Mouse (Mus musculus) brown adipose tissue, adult 24 weeks (tissue): ENCODE measurements around the gene Rps6ka4. TPM values are rescaled to one million over a fixed set of nuclear protein-coding genes. Genes with fewer than 3 reads are reported as not detected.

Source experiments
- H3K27ac ChIP-seq: fragments of 200-500 bp; replicated peaks from 2 replicates; pipeline ENCODE4 v1.5.1; 2012; ENCODE audit warnings: low read depth, mild to moderate bottlenecking, low read length
- H3K4me1 ChIP-seq: fragments of 200-500 bp; 2 replicates; pipeline ENCODE4 v1.6.1; 2012; ENCODE audit warnings: low read length, mixed read lengths; ENCODE audit not compliant: control insufficient read depth, insufficient read depth, insufficient read length
- H3K4me3 ChIP-seq: fragments of 200-500 bp; 2 replicates; pipeline ENCODE4 v1.5.1; 2012; ENCODE audit warnings: low read depth, mild to moderate bottlenecking, low read length, moderate library complexity; ENCODE audit not compliant: insufficient read depth
- polyA plus RNA-seq: library from polyadenylated mRNA; stranded (reverse); fragments of >200 nt; gene quantifications from 2 replicates; pipeline ENCODE4 v1.2.4, GENCODE M21; 2012; ENCODE audit not compliant: missing spikeins, insufficient read depth, insufficient read length

The Rps6ka4 gene
- polyA plus RNA-seq, 1 experiment: 6.7 TPM

- no peak overlapping the region for H3K4me3 ChIP-seq
- H3K27ac ChIP-seq: no peak overlapping the region
- peaks cover 3% of the 10 kb centered on the region; the same call in 1 of the 2 replicates for H3K4me1 ChIP-seq
Measured at GRCm38 (mm10) chr19:6857003-6857360, 16.5 kb upstream of the Rps6ka4 start.

- Histone ChIP-seq H3K27ac (no peak overlapping the region), H3K4me3 (no peak overlapping the region), H3K4me1 (peaks cover 3% of the 10 kb centered on the region; the same call in 1 of the 2 replicates)
Measured at GRCm38 (mm10) chr19:6856281-6857002, 16.0 kb upstream of the Rps6ka4 start.

- H3K4me1 ChIP-seq: peaks cover 3% of the 10 kb centered on the region; the same call in 1 of the 2 replicates
- no peak overlapping the region for H3K27ac ChIP-seq
- peak overlapping the region; percentile 49 for H3K4me3 ChIP-seq
Measured at GRCm38 (mm10) chr19:6855225-6856031, 15.0 kb upstream of the Rps6ka4 start.

- H3K4me1 ChIP-seq: peaks cover 3% of the 10 kb centered on the region; the same call in 1 of the 2 replicates
- H3K4me3 ChIP-seq: no peak overlapping the region
- no peak overlapping the region for H3K27ac ChIP-seq
Measured at GRCm38 (mm10) chr19:6854658-6855057, 14.2 kb upstream of the Rps6ka4 start.

- H3K4me3 ChIP-seq: no peak overlapping the region
- peaks cover 3% of the 10 kb centered on the region; the same call in 1 of the 2 replicates for H3K4me1 ChIP-seq
- H3K27ac ChIP-seq: no peak overlapping the region
Measured at GRCm38 (mm10) chr19:6853903-6854302, 13.5 kb upstream of the Rps6ka4 start.

- Histone ChIP-seq H3K4me1 (peaks cover 3% of the 10 kb centered on the region; the same call in 1 of the 2 replicates), H3K4me3 (no peak overlapping the region), H3K27ac (no peak overlapping the region)
Measured at GRCm38 (mm10) chr19:6852393-6853305, 12.2 kb upstream of the Rps6ka4 start.

- Histone ChIP-seq H3K27ac (no peak overlapping the region), H3K4me3 (no peak overlapping the region), H3K4me1 (peaks cover 3% of the 10 kb centered on the region; the same call in 1 of the 2 replicates)
Measured at GRCm38 (mm10) chr19:6851497-6851896, 11.1 kb upstream of the Rps6ka4 start.

- Histone ChIP-seq H3K4me3 (no peak overlapping the region), H3K27ac (no peak overlapping the region), H3K4me1 (no peaks in the 10 kb centered on the region)
Measured at GRCm38 (mm10) chr19:6849506-6850068, 9.2 kb upstream of the Rps6ka4 start.

GRCm38 (mm10) chr19:6847841-6848517 is 7.5 kb upstream of the Rps6ka4 start:
- Histone ChIP-seq H3K4me1 (no peaks in the 10 kb centered on the region), H3K27ac (no peak overlapping the region), H3K4me3 (no peak overlapping the region)

GRCm38 (mm10) chr19:6846050-6846449 is 5.6 kb upstream of the Rps6ka4 start:
- H3K4me1 ChIP-seq: no peaks in the 10 kb centered on the region

GRCm38 (mm10) chr19:6842353-6842752 is 1.9 kb upstream of the Rps6ka4 start:
- no peak overlapping the region for H3K27ac ChIP-seq
- no peak overlapping the region for H3K4me3 ChIP-seq
- peaks cover 8% of the 10 kb centered on the region for H3K4me1 ChIP-seq

More at GRCm38 (mm10) chr19:6846050-6846449, 5.6 kb upstream of the Rps6ka4 start:
- Histone ChIP-seq H3K27ac (no peak overlapping the region), H3K4me3 (no peak overlapping the region)

GRCm38 (mm10) chr19:6841292-6841597 is 809 bp upstream of the Rps6ka4 start:
- Histone ChIP-seq H3K4me3 (no peak overlapping the region), H3K27ac (no peak overlapping the region), H3K4me1 (peaks cover 8% of the 10 kb centered on the region)

GRCm38 (mm10) chr19:6839615-6840474 is 591 bp downstream of the Rps6ka4 start:
- Histone ChIP-seq H3K4me1 (peaks cover 8% of the 10 kb centered on the region), H3K27ac (no peak overlapping the region; the same call in 1 of the 2 replicates)

More at GRCm38 (mm10) chr19:6839615-6840474, 591 bp downstream of the Rps6ka4 start:
- peak overlapping the region; percentile 100 for H3K4me3 ChIP-seq
